Mouse (Mus musculus) small intestine, adult 2 months (tissue): ENCODE measurements around the gene Heyl.

Experiments
- CTCF ChIP-seq: fragments of 200-500 bp; IDR thresholded peaks from 2 replicates; pipeline ENCODE4 v1.5.1; 2012; ENCODE audit warnings: low read depth, mild to moderate bottlenecking, control low read depth, inconsistent platforms, low read length, moderate library complexity, mixed read lengths; ENCODE audit not compliant: insufficient replicate concordance, insufficient read length; ENCODE audit errors: extremely low read depth
- POLR2A ChIP-seq: fragments of 200-500 bp; IDR thresholded peaks from 2 replicates; pipeline ENCODE4 v1.6.1; 2012; ENCODE audit warnings: low read depth, mild to moderate bottlenecking, control low read depth, inconsistent platforms, low read length, moderate library complexity

- no peak for TF ChIP-seq POLR2A
- TF ChIP-seq CTCF = no peak
Measured at GRCm38 (mm10) chr4:123193791-123194190, 39.6 kb upstream of the Heyl start.
